Mouse (Mus musculus) hindbrain, embryonic 15.5 days (tissue): ENCODE measurements around the gene Hsd17b14. TPM values are rescaled to one million over a fixed set of nuclear protein-coding genes. Genes with fewer than 3 reads are reported as not detected.
A peak's percentile ranks its signal among the peaks of the same experiment; 100 is the strongest.

ENCODE experiments used
- ATAC-seq: fragments of 200-750 bp; cut with Nextera tagmentation; 2 replicates; pipeline ENCODE4 v1.8.0; 2017; ENCODE audit warnings: low read depth, moderate number of reproducible peaks, moderate TSS enrichment; ENCODE audit not compliant: low FRiP score
- H3K27ac ChIP-seq: fragments of 300-500 bp; sonication (generic); replicated peaks from 2 replicates; pipeline ENCODE4 v1.5.1; 2015; ENCODE audit warnings: mild to moderate bottlenecking, inconsistent platforms
- H3K27me3 ChIP-seq: fragments of 300-500 bp; sonication (generic); 2 replicates; pipeline ENCODE4 v1.6.1; 2015; ENCODE audit warnings: control low read depth, inconsistent platforms
- H3K36me3 ChIP-seq: fragments of 300-500 bp; sonication (generic); 2 replicates; pipeline ENCODE4 v1.6.1; 2015; ENCODE audit warnings: control low read depth, inconsistent platforms
- H3K4me1 ChIP-seq: fragments of 300-500 bp; sonication (generic); replicated peaks from 2 replicates; pipeline ENCODE4 v1.6.1; 2015; ENCODE audit warnings: control low read depth, inconsistent platforms
- H3K4me2 ChIP-seq: fragments of 300-500 bp; sonication (generic); 2 replicates; pipeline ENCODE4 v1.6.1; 2015; ENCODE audit warnings: moderate library complexity, mild to moderate bottlenecking, inconsistent platforms
- H3K4me3 ChIP-seq: fragments of 300-500 bp; sonication (generic); 2 replicates; pipeline ENCODE4 v1.5.1; 2015; ENCODE audit warnings: mild to moderate bottlenecking, inconsistent platforms
- H3K9ac ChIP-seq: fragments of 300-500 bp; sonication (generic); 2 replicates; pipeline ENCODE4 v1.6.1; 2015; ENCODE audit warnings: inconsistent platforms
- H3K9me3 ChIP-seq: fragments of 300-500 bp; sonication (generic); 2 replicates; pipeline ENCODE4 v1.6.1; 2016; ENCODE audit warnings: control low read depth, inconsistent platforms
- WGBS: fragments of 180-500 bp; shearing (Covaris S2); methylation state at CpG from one replicate; pipeline ENCODE4 v1.1.7; 2015; 5-methylcytosine and 5-hydroxymethylcytosine counted together
- polyA plus RNA-seq: library from polyadenylated mRNA; unstranded; fragments of >200 nt; fragmentation: Nextera tagmentation; extraction: Ambion mirVana; gene quantifications from 2 replicates; pipeline ENCODE4 v1.2.1, GENCODE M21; 2015

Gene Hsd17b14
- polyA plus RNA-seq, 1 experiment from 2014 or later, result 0.18 TPM

- Histone ChIP-seq H3K4me3 (no peak overlapping the region), H3K27me3 (no peaks in the 10 kb centered on the region), H3K4me2 (no peak overlapping the region), H3K36me3 (no peaks in the 10 kb centered on the region), H3K9ac (no peak overlapping the region), H3K4me1 (no peaks in the 10 kb centered on the region), H3K27ac (no peak overlapping the region), H3K9me3 (no peaks in the 10 kb centered on the region)
- no peak for ATAC-seq
- 95% methylated on average over 5 of the region's 5 CpGs for WGBS
Observed at GRCm38 (mm10) chr7:45597013-45597412, 42.3 kb downstream of the Hsd17b14 start.

GRCm38 (mm10) chr7:45597527-45597926 lies 42.8 kb downstream of the Hsd17b14 start:
- ATAC-seq, result no peak
- no peaks in the 10 kb centered on the region for H3K4me1 ChIP-seq
- no peaks in the 10 kb centered on the region for H3K27me3 ChIP-seq
- H3K27ac ChIP-seq, result no peak overlapping the region
- H3K9ac ChIP-seq, result no peak overlapping the region
- no peak overlapping the region for H3K4me2 ChIP-seq
- H3K4me3 ChIP-seq, result no peak overlapping the region
- WGBS, result 91% methylated on average over 6 of the region's 6 CpGs
- H3K9me3 ChIP-seq, result no peaks in the 10 kb centered on the region
- no peaks in the 10 kb centered on the region for H3K36me3 ChIP-seq

- Histone ChIP-seq H3K9me3 (no peaks in the 10 kb centered on the region), H3K36me3 (no peaks in the 10 kb centered on the region), H3K27ac (no peak overlapping the region), H3K9ac (no peak overlapping the region), H3K4me2 (no peak overlapping the region), H3K27me3 (no peaks in the 10 kb centered on the region), H3K4me3 (no peak overlapping the region), H3K4me1 (no peaks in the 10 kb centered on the region)
- 57% methylated on average over 18 of the region's 18 CpGs for WGBS
- ATAC-seq, result no peak
Observed at GRCm38 (mm10) chr7:45598960-45599879, 44.5 kb downstream of the Hsd17b14 start.

GRCm38 (mm10) chr7:45605704-45606289 lies 51.1 kb downstream of the Hsd17b14 start:
- no peak overlapping the region for H3K4me3 ChIP-seq
- H3K27ac ChIP-seq, result no peak overlapping the region
- H3K4me2 ChIP-seq, result no peak overlapping the region
- H3K9ac ChIP-seq, result no peak overlapping the region
- H3K4me1 ChIP-seq, result no peaks in the 10 kb centered on the region
- no peaks in the 10 kb centered on the region for H3K36me3 ChIP-seq
- WGBS, result 86% methylated on average over 9 of the region's 9 CpGs
- no peak for ATAC-seq
- H3K9me3 ChIP-seq, result no peaks in the 10 kb centered on the region
- no peaks in the 10 kb centered on the region for H3K27me3 ChIP-seq

GRCm38 (mm10) chr7:45609511-45609910 lies 54.8 kb downstream of the Hsd17b14 start:
- Histone ChIP-seq H3K4me2 (no peak overlapping the region), H3K36me3 (no peaks in the 10 kb centered on the region), H3K27me3 (no peaks in the 10 kb centered on the region), H3K9ac (no peak overlapping the region), H3K4me3 (no peak overlapping the region), H3K4me1 (no peaks in the 10 kb centered on the region), H3K27ac (no peak overlapping the region), H3K9me3 (no peaks in the 10 kb centered on the region)
- WGBS, result 82% methylated on average over 1 of the region's 1 CpGs
- no peak for ATAC-seq

- H3K36me3 ChIP-seq, result no peaks in the 10 kb centered on the region
- H3K27ac ChIP-seq, result no peak overlapping the region
- ATAC-seq, result no peak
- H3K4me3 ChIP-seq, result no peak overlapping the region
- WGBS, result 33% methylated on average over 6 of the region's 6 CpGs
- H3K9me3 ChIP-seq, result no peaks in the 10 kb centered on the region
- peaks cover 36% of the 10 kb centered on the region for H3K27me3 ChIP-seq
- H3K4me1 ChIP-seq, result peaks cover 7% of the 10 kb centered on the region
- no peak overlapping the region for H3K9ac ChIP-seq
- no peak overlapping the region for H3K4me2 ChIP-seq
Observed at GRCm38 (mm10) chr7:45616277-45616676, 61.6 kb downstream of the Hsd17b14 start.

- WGBS, result 9% methylated on average over 31 of the region's 31 CpGs
- H3K9me3 ChIP-seq, result no peaks in the 10 kb centered on the region
- H3K27me3 ChIP-seq, result peaks cover 36% of the 10 kb centered on the region
- H3K9ac ChIP-seq, result no peak within 1 kb of the TSS
- peak within 1 kb of the TSS; percentile 44 for H3K4me2 ChIP-seq
- no peak within 1 kb of the TSS for H3K27ac ChIP-seq
- peaks cover 7% of the 10 kb centered on the region for H3K4me1 ChIP-seq
- ATAC-seq, result no peak
- H3K4me3 ChIP-seq, result peak within 1 kb of the TSS; percentile 16; the same call in 1 of the 2 replicates
- no peaks in the 10 kb centered on the region for H3K36me3 ChIP-seq
Observed at GRCm38 (mm10) chr7:45617042-45617695, 62.5 kb downstream of the Hsd17b14 start, which contains the start of gene Fut1. Fut1 (plus strand) TSS chr7:45617289.

Other genes with a start within 250 kb of the Hsd17b14 start
- 11.3 TPM in 2 replicates for gene Trpm4, start 221.1 kb upstream of the Hsd17b14 start, polyA plus RNA-seq
- 0.65 and 0.68 TPM in 2 replicates for gene Hrc, start 219.6 kb upstream of the Hsd17b14 start, polyA plus RNA-seq
- gene Ppfia3, start 187.9 kb upstream of the Hsd17b14 start, polyA plus RNA-seq, result 29.9 and 32.1 TPM in 2 replicates
- gene Lin7b, start 184.3 kb upstream of the Hsd17b14 start, polyA plus RNA-seq, result 33.7 and 38.7 TPM in 2 replicates
- 179 and 183 TPM in 2 replicates for gene Snrnp70, start 159.2 kb upstream of the Hsd17b14 start, polyA plus RNA-seq
- not detected in 2 replicates for gene Kcna7, start 149.2 kb upstream of the Hsd17b14 start, polyA plus RNA-seq
- gene Ntf5, start 141.2 kb upstream of the Hsd17b14 start, polyA plus RNA-seq, result 0.17 TPM in 1 of 2 replicates, not detected in the other
- 0.92 and 2.0 TPM in 2 replicates for gene Lhb, start 134.1 kb upstream of the Hsd17b14 start, polyA plus RNA-seq
- gene Gys1, start 120.0 kb upstream of the Hsd17b14 start, polyA plus RNA-seq, result 23.4 and 25.1 TPM in 2 replicates
- 108 and 110 TPM in 2 replicates for gene Ruvbl2, start 116.8 kb upstream of the Hsd17b14 start, polyA plus RNA-seq
- 5,657 and 5,762 TPM in 2 replicates for gene Ftl1, start 95.0 kb upstream of the Hsd17b14 start, polyA plus RNA-seq
- 245 and 250 TPM in 2 replicates for gene Bax, start 88.0 kb upstream of the Hsd17b14 start, polyA plus RNA-seq
- gene Tulp2, start 73.0 kb upstream of the Hsd17b14 start, polyA plus RNA-seq, result 0.13 and 0.30 TPM in 2 replicates
- gene Gm45808, start 68.1 kb upstream of the Hsd17b14 start, polyA plus RNA-seq, result not detected in 2 replicates
- gene Dhdh, start 66.1 kb upstream of the Hsd17b14 start, polyA plus RNA-seq, result 4.5 and 4.6 TPM in 2 replicates
- gene Nucb1, start 44.5 kb upstream of the Hsd17b14 start, polyA plus RNA-seq, result 137 TPM in 2 replicates
- gene Ppp1r15a, start 28.6 kb upstream of the Hsd17b14 start, polyA plus RNA-seq, result 13.8 and 14.4 TPM in 2 replicates
- 2.5 and 3.3 TPM in 2 replicates for gene Plekha4, start 28.6 kb upstream of the Hsd17b14 start, polyA plus RNA-seq
- 22.2 and 22.7 TPM in 2 replicates for gene Bcat2, start 15.3 kb downstream of the Hsd17b14 start, polyA plus RNA-seq
- not detected in 2 replicates for gene Fgf21, start 60.6 kb downstream of the Hsd17b14 start, polyA plus RNA-seq
- not detected in 2 replicates for gene Fut1, start 62.4 kb downstream of the Hsd17b14 start, polyA plus RNA-seq
- 0.08 and 0.09 TPM in 2 replicates for gene Izumo1, start 66.9 kb downstream of the Hsd17b14 start, polyA plus RNA-seq
- gene Rasip1, start 72.6 kb downstream of the Hsd17b14 start, polyA plus RNA-seq, result 20.2 and 24.3 TPM in 2 replicates
- 4.0 and 5.2 TPM in 2 replicates for gene Mamstr, start 85.1 kb downstream of the Hsd17b14 start, polyA plus RNA-seq
- gene Fut2, start 111.5 kb downstream of the Hsd17b14 start, polyA plus RNA-seq, result 0.05 and 0.32 TPM in 2 replicates
- gene Ntn5, start 129.1 kb downstream of the Hsd17b14 start, polyA plus RNA-seq, result 1.4 and 1.6 TPM in 2 replicates
- 0.35 and 0.89 TPM in 2 replicates for gene Sec1, start 139.5 kb downstream of the Hsd17b14 start, polyA plus RNA-seq
- 58.6 and 67.3 TPM in 2 replicates for gene Car11, start 144.9 kb downstream of the Hsd17b14 start, polyA plus RNA-seq
- gene Dbp, start 150.2 kb downstream of the Hsd17b14 start, polyA plus RNA-seq, result 2.9 and 4.1 TPM in 2 replicates
- gene Rpl18, start 160.6 kb downstream of the Hsd17b14 start, polyA plus RNA-seq, result 528 and 575 TPM in 2 replicates
- 24.4 and 26.9 TPM in 2 replicates for gene Sphk2, start 163.1 kb downstream of the Hsd17b14 start, polyA plus RNA-seq
- gene Fam83e, start 166.3 kb downstream of the Hsd17b14 start, polyA plus RNA-seq, result 0.38 and 0.57 TPM in 2 replicates
- gene Spaca4, start 170.9 kb downstream of the Hsd17b14 start, polyA plus RNA-seq, result not detected in 2 replicates
- gene Lmtk3, start 228.8 kb downstream of the Hsd17b14 start, polyA plus RNA-seq, result 20.1 and 24.8 TPM in 2 replicates
- gene Sult2b1, start 229.8 kb downstream of the Hsd17b14 start, polyA plus RNA-seq, result 6.3 TPM in 2 replicates